Mouse (Mus musculus) G1E (cell line): ENCODE results near the gene Pfn3. TPM values are rescaled to one million over a fixed set of nuclear protein-coding genes. Genes with fewer than 3 reads are reported as not detected.

ENCODE experiments used
- ATAC-seq: 2 replicates; pipeline ENCODE4 v1.8.0; 2016; ENCODE audit warnings: mild to moderate bottlenecking; ENCODE audit not compliant: insufficient number of reproducible peaks, poor library complexity, low FRiP score, severe bottlenecking; ENCODE audit errors: extremely low read depth
- DNase-seq: peaks from one replicate; pipeline ENCODE4 v3.0.0; 2012; ENCODE audit warnings: low spot score
- H3K27me3 ChIP-seq: 2 replicates; pipeline ENCODE4 v1.6.1; 2012; ENCODE audit warnings: mild to moderate bottlenecking, low read length, inconsistent platforms; ENCODE audit not compliant: insufficient read depth
- H3K36me3 ChIP-seq: replicated peaks from 2 replicates; pipeline ENCODE3; 2012; ENCODE audit warnings: mild to moderate bottlenecking, inconsistent platforms
- H3K4me1 ChIP-seq: 2 replicates; pipeline ENCODE4 v1.6.1; 2012; ENCODE audit warnings: low read depth, low read length, inconsistent platforms, mixed read lengths; ENCODE audit not compliant: insufficient read depth
- H3K4me3 ChIP-seq: 2 replicates; pipeline ENCODE4 v1.5.1; 2012; ENCODE audit warnings: low read depth, mild to moderate bottlenecking, inconsistent platforms, low read length, moderate library complexity, mixed read lengths
- H3K9me3 ChIP-seq: replicated peaks from 2 replicates; pipeline ENCODE4 v1.6.1; 2012; ENCODE audit warnings: inconsistent platforms
- CTCF ChIP-seq: IDR thresholded peaks from 2 replicates; pipeline ENCODE4 v1.5.1; 2012; ENCODE audit warnings: low read depth, low read length, inconsistent platforms, mixed read lengths
- GATA1 ChIP-seq: IDR thresholded peaks from 2 replicates; pipeline ENCODE4 v1.6.1; 2012; ENCODE audit warnings: borderline replicate concordance, low read length, inconsistent platforms, mixed read lengths
- GATA2 ChIP-seq: IDR thresholded peaks from 2 replicates; pipeline ENCODE4 v1.6.1; 2012; ENCODE audit warnings: low read depth, low read length, inconsistent platforms, borderline replicate concordance
- POLR2AphosphoS5 ChIP-seq: IDR thresholded peaks from 2 replicates; pipeline ENCODE4 v1.6.1; 2012; ENCODE audit warnings: low read depth, low read length, inconsistent platforms; ENCODE audit not compliant: insufficient replicate concordance
- TAL1 ChIP-seq: conservative IDR thresholded peaks from 2 replicates; pipeline ENCODE4 v1.6.1; 2012; ENCODE audit warnings: low read depth, low read length, inconsistent platforms, mixed read lengths
- polyA plus RNA-seq: library from polyadenylated mRNA; stranded (reverse); fragments of >175 nt; gene quantifications from 2 replicates; pipeline ENCODE4 v1.2.3, GENCODE M21; 2012
- total RNA-seq, 2 experiments: library from RNA; stranded (forward) in 1 of 2; stranded (reverse) in 1 of 2; fragments of 200-1000 nt in 1 of 2; fragments of >200 nt in 1 of 2; fragmentation: Nextera tagmentation in 1 of 2; gene quantifications; 2 replicates each; pipeline ENCODE4 v1.2.3; 2014 to 2017

The Pfn3 gene
- total and polyA plus RNA-seq, 3 experiments, result not detected

GRCm38 (mm10) chr13:55420018-55420932, 5.2 kb upstream of the Pfn3 start:
- H3K36me3 ChIP-seq, result no peaks in the 10 kb centered on the region
- no peak overlapping the region for H3K4me3 ChIP-seq
- DNase-seq (no peak), ATAC-seq (no peak)
- H3K4me1 ChIP-seq, result peaks cover 5% of the 10 kb centered on the region
- TF ChIP-seq GATA1, result no peak
- no peak for TF ChIP-seq POLR2AphosphoS5
- no peak for TF ChIP-seq CTCF
- TF ChIP-seq GATA2, result no peak
- TF ChIP-seq TAL1, result no peak
- H3K9me3 ChIP-seq, result no peaks in the 10 kb centered on the region
- H3K27me3 ChIP-seq, result peaks cover 27% of the 10 kb centered on the region

- Histone ChIP-seq H3K4me3 (no peak overlapping the region), H3K9me3 (peaks cover 5% of the 10 kb centered on the region), H3K27me3 (peaks cover 31% of the 10 kb centered on the region), H3K36me3 (no peaks in the 10 kb centered on the region), H3K4me1 (peaks cover 11% of the 10 kb centered on the region)
- DNase-seq (no peak), ATAC-seq (no peak)
- no peak for TF ChIP-seq GATA2
- TF ChIP-seq GATA1, result no peak
- no peak for TF ChIP-seq POLR2AphosphoS5
- no peak for TF ChIP-seq CTCF
- no peak for TF ChIP-seq TAL1
Observed at GRCm38 (mm10) chr13:55419142-55419541, 4.1 kb upstream of the Pfn3 start.

GRCm38 (mm10) chr13:55418004-55418403, 3.0 kb upstream of the Pfn3 start:
- H3K9me3 ChIP-seq, result peaks cover 5% of the 10 kb centered on the region
- H3K4me1 ChIP-seq, result peaks cover 18% of the 10 kb centered on the region
- TF ChIP-seq CTCF, result peak; percentile 62
- TF ChIP-seq TAL1, result no peak
- no peaks in the 10 kb centered on the region for H3K36me3 ChIP-seq
- DNase-seq, result peak; percentile 65
- 0 out of 2 replicates have a peak overlapping the region, but pooled peaks have one; percentile 18 for H3K4me3 ChIP-seq
- peaks cover 33% of the 10 kb centered on the region for H3K27me3 ChIP-seq
- no peak for ATAC-seq

- peak overlapping the region; percentile 44; the same call in 1 of the 2 replicates for H3K4me3 ChIP-seq
- DNase-seq, result peak; percentile 48
- peaks cover 5% of the 10 kb centered on the region for H3K9me3 ChIP-seq
- H3K27me3 ChIP-seq, result peaks cover 46% of the 10 kb centered on the region
- no peaks in the 10 kb centered on the region for H3K36me3 ChIP-seq
- peaks cover 30% of the 10 kb centered on the region for H3K4me1 ChIP-seq
- peak; percentile 55 for ATAC-seq
- TF ChIP-seq GATA2, result no peak
- TF ChIP-seq TAL1, result no peak; the same call in 1 of the 2 replicates
- TF ChIP-seq POLR2AphosphoS5, result no peak
- no peak for TF ChIP-seq CTCF
- TF ChIP-seq GATA1, result no peak
Observed at GRCm38 (mm10) chr13:55413333-55413732, 1.7 kb downstream of the Pfn3 start.

- ATAC-seq, result no peak
- peaks cover 46% of the 10 kb centered on the region for H3K27me3 ChIP-seq
Observed at GRCm38 (mm10) chr13:55412643-55413307, 2.3 kb downstream of the Pfn3 start.

GRCm38 (mm10) chr13:55411826-55412225, 3.2 kb downstream of the Pfn3 start:
- peaks cover 55% of the 10 kb centered on the region for H3K27me3 ChIP-seq
- no peak overlapping the region for H3K4me3 ChIP-seq
- H3K9me3 ChIP-seq, result peaks cover 5% of the 10 kb centered on the region
- no peak for ATAC-seq
- DNase-seq, result no peak
- H3K4me1 ChIP-seq, result peaks cover 25% of the 10 kb centered on the region
- TF ChIP-seq TAL1 (no peak), GATA1 (no peak), GATA2 (no peak), CTCF (no peak), POLR2AphosphoS5 (no peak)
- H3K36me3 ChIP-seq, result no peaks in the 10 kb centered on the region

More at GRCm38 (mm10) chr13:55412643-55413307, 2.3 kb downstream of the Pfn3 start:
- Histone ChIP-seq H3K4me3 (peak overlapping the region; percentile 44; the same call in 1 of the 2 replicates), H3K36me3 (no peaks in the 10 kb centered on the region), H3K9me3 (peaks cover 5% of the 10 kb centered on the region), H3K4me1 (peaks cover 25% of the 10 kb centered on the region)
- TF ChIP-seq GATA2 (no peak), GATA1 (no peak), CTCF (no peak), TAL1 (no peak), POLR2AphosphoS5 (no peak)
- DNase-seq, result peak; percentile 20
